Mouse (Mus musculus) heart, embryonic 10.5 days (tissue): ENCODE measurements at regions not wholly inside any gene's neighbourhood (a gene's known extent, or its start where the extent isn't known, plus 50 kb on each side); places are given as distances from the start of the nearest gene placed in this dataset.

ENCODE experiments used
- DNase-seq: peaks from one replicate; pipeline ENCODE4 v3.0.0-alpha.2; 2017; ENCODE audit warnings: low spot score
- H3K27ac ChIP-seq: fragments of 300-500 bp; sonication (generic); 2 replicates; pipeline ENCODE4 v1.5.1; 2016; ENCODE audit warnings: mild to moderate bottlenecking
- H3K27me3 ChIP-seq: fragments of 300-500 bp; sonication (generic); 2 replicates; pipeline ENCODE4 v1.6.1; 2016; ENCODE audit warnings: mild to moderate bottlenecking; ENCODE audit not compliant: poor library complexity, insufficient read depth, severe bottlenecking
- H3K36me3 ChIP-seq: fragments of 300-500 bp; sonication (generic); 2 replicates; pipeline ENCODE4 v1.6.1; 2016; ENCODE audit warnings: mild to moderate bottlenecking, moderate library complexity
- H3K4me1 ChIP-seq: fragments of 300-500 bp; sonication (generic); 2 replicates; pipeline ENCODE4 v1.6.1; 2016; ENCODE audit warnings: mild to moderate bottlenecking
- H3K4me3 ChIP-seq: fragments of 300-500 bp; sonication (generic); 2 replicates; pipeline ENCODE4 v1.5.1; 2016; ENCODE audit warnings: mild to moderate bottlenecking, moderate library complexity
- H3K9me3 ChIP-seq: fragments of 300-500 bp; sonication (generic); 2 replicates; pipeline ENCODE4 v1.6.1; 2016; ENCODE audit warnings: mild to moderate bottlenecking, moderate library complexity
- WGBS: fragments of 180-500 bp; shearing (Covaris S2); methylation state at CpG from one replicate; pipeline ENCODE4 v1.1.7; 2016; 5-methylcytosine and 5-hydroxymethylcytosine counted together

- H3K4me3 ChIP-seq = no peak overlapping the region
- H3K4me1 ChIP-seq = no peaks in the 10 kb centered on the region
- 60% methylated on average over 2 of the region's 2 CpGs for WGBS
- H3K27ac ChIP-seq = no peak overlapping the region
- no peaks in the 10 kb centered on the region for H3K9me3 ChIP-seq
- H3K36me3 ChIP-seq = no peaks in the 10 kb centered on the region
- H3K27me3 ChIP-seq = no peaks in the 10 kb centered on the region
- DNase-seq = no peak
Measured at GRCm38 (mm10) chr13:35079685-35080084, 52.8 kb upstream of the Eci2 start.

GRCm38 (mm10) chr13:35085386-35085785 lies 58.5 kb upstream of the Eci2 start:
- H3K4me3 ChIP-seq = no peak overlapping the region
- 67% methylated on average over 3 of the region's 3 CpGs for WGBS
- no peak for DNase-seq
- no peak overlapping the region for H3K27ac ChIP-seq
- H3K36me3 ChIP-seq = no peaks in the 10 kb centered on the region
- no peaks in the 10 kb centered on the region for H3K27me3 ChIP-seq
- H3K4me1 ChIP-seq = no peaks in the 10 kb centered on the region
- H3K9me3 ChIP-seq = no peaks in the 10 kb centered on the region

- Histone ChIP-seq H3K4me3 (no peak overlapping the region), H3K27me3 (no peaks in the 10 kb centered on the region), H3K36me3 (no peaks in the 10 kb centered on the region), H3K27ac (no peak overlapping the region), H3K9me3 (no peaks in the 10 kb centered on the region), H3K4me1 (no peaks in the 10 kb centered on the region)
- 77% methylated on average over 6 of the region's 6 CpGs for WGBS
- DNase-seq = no peak
Measured at GRCm38 (mm10) chr13:35087246-35088040, 60.5 kb upstream of the Eci2 start.

GRCm38 (mm10) chr13:35091155-35091554 lies 64.3 kb upstream of the Eci2 start:
- H3K9me3 ChIP-seq = no peaks in the 10 kb centered on the region
- no peak overlapping the region for H3K4me3 ChIP-seq
- no peak overlapping the region for H3K27ac ChIP-seq
- no peaks in the 10 kb centered on the region for H3K36me3 ChIP-seq
- no peaks in the 10 kb centered on the region for H3K4me1 ChIP-seq
- H3K27me3 ChIP-seq = no peaks in the 10 kb centered on the region
- DNase-seq = no peak
- 73% methylated on average over 3 of the region's 3 CpGs for WGBS

GRCm38 (mm10) chr13:35119782-35120181 lies 92.9 kb upstream of the Eci2 start:
- DNase-seq = no peak
- 53% methylated on average over 1 of the region's 1 CpGs for WGBS

GRCm38 (mm10) chr13:35129475-35129874 lies 102.6 kb upstream of the Eci2 start:
- no peaks in the 10 kb centered on the region for H3K9me3 ChIP-seq
- no peak overlapping the region for H3K4me3 ChIP-seq
- no peak for DNase-seq
- no peaks in the 10 kb centered on the region for H3K36me3 ChIP-seq
- no peaks in the 10 kb centered on the region for H3K4me1 ChIP-seq
- H3K27me3 ChIP-seq = no peaks in the 10 kb centered on the region
- no peak overlapping the region for H3K27ac ChIP-seq
- WGBS = 43% methylated on average over 2 of the region's 2 CpGs

More at GRCm38 (mm10) chr13:35119782-35120181, 92.9 kb upstream of the Eci2 start:
- Histone ChIP-seq H3K4me3 (no peak overlapping the region), H3K36me3 (no peaks in the 10 kb centered on the region), H3K9me3 (no peaks in the 10 kb centered on the region), H3K4me1 (no peaks in the 10 kb centered on the region), H3K27ac (no peak overlapping the region), H3K27me3 (no peaks in the 10 kb centered on the region)

- no peaks in the 10 kb centered on the region for H3K9me3 ChIP-seq
- no peak overlapping the region for H3K27ac ChIP-seq
- DNase-seq = no peak
- no peaks in the 10 kb centered on the region for H3K4me1 ChIP-seq
- H3K27me3 ChIP-seq = no peaks in the 10 kb centered on the region
- 68% methylated on average over 8 of the region's 8 CpGs for WGBS
- H3K4me3 ChIP-seq = no peak overlapping the region
- H3K36me3 ChIP-seq = no peaks in the 10 kb centered on the region
Measured at GRCm38 (mm10) chr13:35131272-35132185, 104.6 kb upstream of the Eci2 start.

GRCm38 (mm10) chr13:35151629-35152028 lies 124.7 kb upstream of the Eci2 start:
- H3K4me1 ChIP-seq = no peaks in the 10 kb centered on the region
- no peaks in the 10 kb centered on the region for H3K27me3 ChIP-seq
- H3K36me3 ChIP-seq = no peaks in the 10 kb centered on the region
- no peak for DNase-seq
- H3K27ac ChIP-seq = no peak overlapping the region
- 71% methylated on average over 1 of the region's 1 CpGs for WGBS
- no peak overlapping the region for H3K4me3 ChIP-seq
- no peaks in the 10 kb centered on the region for H3K9me3 ChIP-seq

GRCm38 (mm10) chr13:35159456-35159855 lies 132.6 kb upstream of the Eci2 start:
- WGBS = 84% methylated on average over 3 of the region's 3 CpGs
- Histone ChIP-seq H3K4me1 (no peaks in the 10 kb centered on the region), H3K4me3 (no peak overlapping the region), H3K27me3 (no peaks in the 10 kb centered on the region), H3K9me3 (no peaks in the 10 kb centered on the region), H3K36me3 (no peaks in the 10 kb centered on the region), H3K27ac (no peak overlapping the region)
- DNase-seq = no peak

GRCm38 (mm10) chr13:35160767-35161166 lies 133.9 kb upstream of the Eci2 start:
- Histone ChIP-seq H3K27ac (no peak overlapping the region), H3K36me3 (no peaks in the 10 kb centered on the region), H3K4me3 (no peak overlapping the region), H3K9me3 (no peaks in the 10 kb centered on the region), H3K27me3 (no peaks in the 10 kb centered on the region), H3K4me1 (no peaks in the 10 kb centered on the region)
- no peak for DNase-seq
- 57% methylated on average over 2 of the region's 2 CpGs for WGBS

- DNase-seq = no peak
- 75% methylated on average over 5 of the region's 5 CpGs for WGBS
- H3K27me3 ChIP-seq = no peaks in the 10 kb centered on the region
Measured at GRCm38 (mm10) chr13:35166080-35166479, 139.2 kb upstream of the Eci2 start.

GRCm38 (mm10) chr13:35166831-35167541 lies 140.1 kb upstream of the Eci2 start:
- H3K4me3 ChIP-seq = no peak overlapping the region
- H3K36me3 ChIP-seq = no peaks in the 10 kb centered on the region
- H3K27me3 ChIP-seq = no peaks in the 10 kb centered on the region
- no peaks in the 10 kb centered on the region for H3K9me3 ChIP-seq
- DNase-seq = no peak
- no peak overlapping the region for H3K27ac ChIP-seq
- H3K4me1 ChIP-seq = peaks cover 10% of the 10 kb centered on the region; the same call in 1 of the 2 replicates
- WGBS = 69% methylated on average over 8 of the region's 8 CpGs

More at GRCm38 (mm10) chr13:35166080-35166479, 139.2 kb upstream of the Eci2 start:
- H3K4me3 ChIP-seq = no peak overlapping the region
- no peak overlapping the region for H3K27ac ChIP-seq
- peaks cover 5% of the 10 kb centered on the region; the same call in 1 of the 2 replicates for H3K4me1 ChIP-seq
- H3K9me3 ChIP-seq = no peaks in the 10 kb centered on the region
- no peaks in the 10 kb centered on the region for H3K36me3 ChIP-seq
